9 mouse cellular contexts compared by ENCODE assay signal in the genomic region with DNA sequence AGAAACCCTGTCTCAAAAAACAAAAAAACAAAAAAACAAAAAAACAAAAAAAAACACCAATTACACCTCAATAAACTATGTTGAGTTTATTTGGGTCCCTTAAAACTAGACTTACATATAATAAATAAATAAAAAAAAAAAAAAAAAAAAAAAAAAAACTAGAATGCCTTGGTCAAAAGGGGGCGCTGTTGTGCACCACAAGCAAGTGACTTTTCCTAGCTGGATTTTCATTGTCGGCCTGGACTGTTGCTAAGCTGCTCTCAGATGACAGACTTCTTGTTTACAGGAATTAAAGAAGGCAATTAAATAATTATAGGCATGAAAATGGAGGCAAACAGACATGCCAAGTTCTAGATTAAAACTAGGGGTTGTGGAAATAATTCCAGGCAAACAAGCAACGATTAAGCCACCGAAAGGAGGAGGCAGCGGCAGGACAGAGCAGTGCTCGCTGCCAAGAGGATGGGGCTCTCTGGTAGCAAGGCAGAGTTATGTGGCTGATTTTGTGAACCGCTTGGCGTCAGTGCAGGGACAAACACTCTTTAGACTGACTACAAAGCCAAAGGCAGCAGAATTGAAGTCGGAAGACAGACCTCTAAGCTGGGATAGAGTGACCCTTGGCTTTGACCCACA. TPM values are rescaled to one million over a fixed set of nuclear protein-coding genes. Genes with fewer than 3 reads are reported as not detected.
DNase-seq lines count a peak whose midpoint lies in the region; ATAC-seq and TF ChIP-seq lines count a peak whose summit lies in the region.
"Had no signal": no experiment of that assay in that cellular context is flagged by ENCODE, and none has a peak within 500 bp of the region (broad histone marks: within the 10 kb centered on the region; RNA-seq: fewer than 3 reads in every experiment).

No protein-coding gene starts in this region.

- DNase-seq in kidney, postnatal 0 days (ENCODE audit: low spot score), result peak; percentile 77
- DNase-seq in B cell, adult 2 months, result peak; percentile 58 to 63
- peak; percentile 64 for DNase-seq in ES-CJ7 (ENCODE audit: low read depth, low spot score)
- DNase-seq in cerebellum, postnatal 36 days, result peak; percentile 40 to 44
- DNase-seq in kidney, postnatal 4 days, result peak; percentile 61 to 66
- peak; percentile 76 for DNase-seq in testis, postnatal 10 days (ENCODE audit: low spot score)

- H3K4me3 ChIP-seq in kidney, postnatal 0 days (replicated peaks; ENCODE audit: low read depth, low read length), result no peak overlapping the region
- H3K4me3 ChIP-seq in kidney, embryonic 14.5 days (ENCODE audit: low read length), result no peak overlapping the region
- H3K4me3 ChIP-seq: myocyte had no signal

- no peaks in the 10 kb centered on the region for H3K4me1 ChIP-seq in kidney, postnatal 0 days (replicated peaks; ENCODE audit: insufficient read depth, low read length)
- no peaks in the 10 kb centered on the region for H3K4me1 ChIP-seq in kidney, embryonic 14.5 days (ENCODE audit: control insufficient read depth, insufficient read depth, low read length)

- H3K9me3 ChIP-seq in kidney, postnatal 0 days (replicated peaks; ENCODE audit: low read length), result no peaks in the 10 kb centered on the region
- H3K9me3 ChIP-seq in kidney, embryonic 14.5 days (ENCODE audit: control insufficient read depth, low read length), result no peaks in the 10 kb centered on the region

- peak; percentile 69 for TF ChIP-seq CTCF in kidney, postnatal 0 days (IDR thresholded peaks at IDR 0.05; ENCODE audit: low read depth)

- 47% methylated on average over 9 of the region's 9 CpGs for WGBS in kidney, postnatal 0 days
- 61% methylated on average over 9 of the region's 9 CpGs for whole genome bisulfite sequencing in kidney, embryonic 14.5 days

- ATAC-seq in kidney, postnatal 0 days (replicated peaks; ENCODE audit: low FRiP score, low read depth), result no peak
- ATAC-seq in kidney, embryonic 14.5 days (ENCODE audit: low FRiP score, low TSS enrichment), result no peak
- no peak for ATAC-seq in erythroid progenitor cell, adult 5-6 weeks (replicated peaks; ENCODE audit: low FRiP score, poor library complexity, severe bottlenecking)

- no peak overlapping the region for H3K27ac ChIP-seq in kidney, postnatal 0 days
- H3K27ac ChIP-seq in kidney, embryonic 14.5 days (ENCODE audit: low read depth, low read length), result no peak overlapping the region

- H3K27me3 ChIP-seq in kidney, postnatal 0 days (ENCODE audit: insufficient read depth, low read length), result no peaks in the 10 kb centered on the region
- no peaks in the 10 kb centered on the region for H3K27me3 ChIP-seq in kidney, embryonic 14.5 days (ENCODE audit: control insufficient read depth, insufficient read depth, low read length)

- H3K36me3 ChIP-seq in kidney, postnatal 0 days (ENCODE audit: insufficient read depth, low read length), result no peaks in the 10 kb centered on the region
- no peaks in the 10 kb centered on the region for H3K36me3 ChIP-seq in kidney, embryonic 14.5 days (ENCODE audit: control insufficient read depth, insufficient read depth, low read length)

- no peak overlapping the region for H3K9ac ChIP-seq in kidney, postnatal 0 days (ENCODE audit: low read depth, low read length)
- no peak overlapping the region for H3K9ac ChIP-seq in kidney, embryonic 14.5 days (ENCODE audit: low read depth, low read length)

- H3K4me2 ChIP-seq in kidney, postnatal 0 days (ENCODE audit: low read length), result no peak overlapping the region
- H3K4me2 ChIP-seq in kidney, embryonic 14.5 days (replicated peaks; ENCODE audit: low read depth, low read length), result no peak overlapping the region

RNA-seq across cellular contexts. Expression of gene Rab11a, which starts 31.6 kb away (rescaled TPM):
- polyA plus RNA-seq in kidney, postnatal 0 days (2015; fragmentation: Nextera tagmentation; extraction: Ambion mirVana), result 1,132 and 1,149 TPM in 2 replicates
- 498 and 551 TPM in 2 replicates for polyA plus RNA-seq in kidney, embryonic 14.5 days (2014; fragmentation: Nextera tagmentation; extraction: Ambion mirVana)
- 127 and 143 TPM in 2 replicates for total RNA-seq in erythroid progenitor cell, adult 5-6 weeks (2015; ENCODE audit: low replicate concordance)
- total RNA-seq in erythroid progenitor cell, adult 5-6 weeks (2017; ENCODE audit: low replicate concordance), result 68.2 and 92.5 TPM in 2 replicates

RNA-seq across cellular contexts. Expression of gene Dennd4a, which starts 42.0 kb away (rescaled TPM):
- polyA plus RNA-seq in kidney, postnatal 0 days (2015; fragmentation: Nextera tagmentation; extraction: Ambion mirVana), result 2.7 and 3.6 TPM in 2 replicates
- polyA plus RNA-seq in kidney, embryonic 14.5 days (2014; fragmentation: Nextera tagmentation; extraction: Ambion mirVana), result 4.5 and 6.1 TPM in 2 replicates
- 516 and 530 TPM in 2 replicates for total RNA-seq in erythroid progenitor cell, adult 5-6 weeks (2015; ENCODE audit: low replicate concordance)
- total RNA-seq in erythroid progenitor cell, adult 5-6 weeks (2017; ENCODE audit: low replicate concordance), result 444 and 512 TPM in 2 replicates
